Mouse (Mus musculus): ENCODE results near the gene Sdcbp2. TPM values are rescaled to one million over a fixed set of nuclear protein-coding genes. Genes with fewer than 3 reads are reported as not detected.

Gene Sdcbp2
- polyA plus RNA-seq (2012; rRNA removed) = 1.2 and 1.5 TPM in 2 replicates

GRCm38 (mm10) chr2:151571873-151572700, at the start of gene Sdcbp2:
Gene Sdcbp2 (plus strand): TSS chr2:151572622.

GRCm38 (mm10) chr2:151542323-151543062, 29.9 kb upstream of the Sdcbp2 start, which contains the start of gene Fkbp1a:
Gene Fkbp1a (plus strand): TSS chr2:151542483.

GRCm38 (mm10) chr2:151632159-151632814, 59.9 kb downstream of the Sdcbp2 start, which contains the start of gene Snph:
Gene Snph (minus strand): TSS chr2:151632593.

Other genes with a start within 250 kb of the Sdcbp2 start
- gene 4921509C19Rik, start 96.5 kb upstream of the Sdcbp2 start, polyA plus RNA-seq (2012; rRNA removed) = not detected in 2 replicates
- gene Nsfl1c, start 78.4 kb upstream of the Sdcbp2 start, polyA plus RNA-seq (2012; rRNA removed) = 244 and 245 TPM in 2 replicates
- 217 and 224 TPM in 2 replicates for gene Fkbp1a, start 30.1 kb upstream of the Sdcbp2 start, polyA plus RNA-seq (2012; rRNA removed)
- gene Snph, start 60.0 kb downstream of the Sdcbp2 start, polyA plus RNA-seq (2012; rRNA removed) = 15.3 and 18.5 TPM in 2 replicates
- gene Rad21l, start 95.9 kb downstream of the Sdcbp2 start, polyA plus RNA-seq (2012; rRNA removed) = 0.10 and 0.15 TPM in 2 replicates
- 16.3 and 17.5 TPM in 2 replicates for gene Tmem74b, start 129.4 kb downstream of the Sdcbp2 start, polyA plus RNA-seq (2012; rRNA removed)
- gene Psmf1, start 171.6 kb downstream of the Sdcbp2 start, polyA plus RNA-seq (2012; rRNA removed) = 46.6 and 47.6 TPM in 2 replicates